Mouse (Mus musculus) midbrain, embryonic 16.5 days (tissue): ENCODE measurements around the gene Spg21. TPM values are rescaled to one million over a fixed set of nuclear protein-coding genes. Genes with fewer than 3 reads are reported as not detected.
A peak's percentile ranks its signal among the peaks of the same experiment; 100 is the strongest.

Experiments
- ATAC-seq: fragments of 200-750 bp; cut with Nextera tagmentation; 2 replicates; pipeline ENCODE4 v1.8.0; 2017; ENCODE audit warnings: moderate TSS enrichment
- H3K27ac ChIP-seq: fragments of 300-500 bp; sonication (generic); 2 replicates; pipeline ENCODE4 v1.5.1; 2014; ENCODE audit warnings: mild to moderate bottlenecking, low read length, mixed read lengths
- H3K27me3 ChIP-seq: fragments of 300-500 bp; sonication (generic); 2 replicates; pipeline ENCODE4 v1.6.1; 2014; ENCODE audit warnings: low read depth, low read length, mixed read lengths; ENCODE audit not compliant: control insufficient read depth, insufficient read depth
- H3K36me3 ChIP-seq: fragments of 300-500 bp; sonication (generic); 2 replicates; pipeline ENCODE4 v1.6.1; 2014; ENCODE audit warnings: mild to moderate bottlenecking, low read length, moderate library complexity, mixed read lengths; ENCODE audit not compliant: control insufficient read depth, insufficient read depth
- H3K4me1 ChIP-seq: fragments of 300-500 bp; sonication (generic); 2 replicates; pipeline ENCODE4 v1.6.1; 2014; ENCODE audit warnings: mild to moderate bottlenecking, low read length, mixed read lengths; ENCODE audit not compliant: control insufficient read depth, insufficient read depth
- H3K4me2 ChIP-seq: fragments of 300-500 bp; sonication (generic); 2 replicates; pipeline ENCODE4 v1.6.1; 2014; ENCODE audit warnings: mild to moderate bottlenecking, low read length, mixed read lengths
- H3K4me3 ChIP-seq: fragments of 300-500 bp; sonication (generic); 2 replicates; pipeline ENCODE4 v1.5.1; 2014; ENCODE audit warnings: low read depth, mild to moderate bottlenecking, low read length, moderate library complexity, mixed read lengths
- H3K9ac ChIP-seq: fragments of 300-500 bp; sonication (generic); 2 replicates; pipeline ENCODE4 v1.6.1; 2014; ENCODE audit warnings: low read depth, low read length, mixed read lengths
- H3K9me3 ChIP-seq: fragments of 300-500 bp; sonication (generic); replicated peaks from 2 replicates; pipeline ENCODE4 v1.6.1; 2014; ENCODE audit warnings: mild to moderate bottlenecking, low read length, mixed read lengths; ENCODE audit not compliant: control insufficient read depth, poor library complexity, severe bottlenecking
- WGBS: fragments of 180-500 bp; shearing (Covaris S2); extraction: QIAGEN DNeasy Blood & Tissue Kit; methylation state at CpG from one replicate; pipeline ENCODE4 v1.1.7; 2014; 5-methylcytosine and 5-hydroxymethylcytosine counted together
- polyA plus RNA-seq: library from polyadenylated mRNA; unstranded; fragments of >200 nt; fragmentation: Nextera tagmentation; extraction: Ambion mirVana; gene quantifications from 2 replicates; pipeline ENCODE4 v1.2.1, GENCODE M21; 2015

Spg21 gene
- polyA plus RNA-seq, result 111 and 126 TPM in 2 replicates

DNA sequence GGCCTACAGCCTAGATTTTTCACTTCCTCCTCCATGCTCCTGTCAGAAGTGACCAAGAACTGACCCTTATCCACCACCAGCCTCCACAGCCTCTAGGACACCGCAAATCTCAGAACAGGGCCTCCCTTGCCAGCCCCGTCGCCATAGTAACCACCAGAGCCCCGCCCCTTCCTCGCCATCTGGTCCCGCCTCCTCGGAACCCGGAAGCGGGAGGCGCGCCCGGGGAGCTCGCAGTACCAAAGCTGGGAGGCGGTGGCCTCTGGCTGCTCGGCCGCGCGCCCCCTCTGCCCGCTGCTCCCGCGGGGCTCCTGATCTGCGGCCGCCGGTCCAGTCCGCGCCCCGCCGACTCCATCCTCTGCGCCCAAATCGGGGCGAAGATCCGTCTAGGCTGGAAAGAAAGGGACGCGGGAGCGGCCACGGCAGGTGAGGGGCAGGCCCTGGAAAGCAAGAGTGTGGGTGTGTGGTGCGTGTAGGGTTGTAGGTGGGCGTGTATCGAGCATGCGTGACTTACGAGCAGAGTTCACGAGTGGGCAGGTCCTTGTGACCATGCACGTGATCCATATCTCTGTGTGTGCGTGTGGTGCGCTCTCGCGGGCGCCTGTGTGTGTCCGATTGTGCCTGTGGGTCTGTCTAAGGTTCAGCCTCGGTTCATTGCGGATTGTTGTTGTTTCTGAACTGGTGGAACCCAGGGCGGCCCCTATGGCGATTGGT, at the start of gene Spg21:
TSS of gene Spg21 (plus strand) at position 216 of the 711 bp plus-strand sequence.
- 1% methylated on average over 53 of the region's 53 CpGs for WGBS
- Histone ChIP-seq H3K36me3 (peaks cover 4% of the 10 kb centered on the region; the same call in 1 of the 2 replicates), H3K4me2 (peak within 1 kb of the TSS; percentile 65), H3K4me1 (peaks cover 20% of the 10 kb centered on the region), H3K9ac (peak within 1 kb of the TSS; percentile 88), H3K9me3 (no peaks in the 10 kb centered on the region), H3K4me3 (peak within 1 kb of the TSS; percentile 82), H3K27me3 (no peaks in the 10 kb centered on the region), H3K27ac (peak within 1 kb of the TSS; percentile 93)
- ATAC-seq, result peak; percentile 98

DNA sequence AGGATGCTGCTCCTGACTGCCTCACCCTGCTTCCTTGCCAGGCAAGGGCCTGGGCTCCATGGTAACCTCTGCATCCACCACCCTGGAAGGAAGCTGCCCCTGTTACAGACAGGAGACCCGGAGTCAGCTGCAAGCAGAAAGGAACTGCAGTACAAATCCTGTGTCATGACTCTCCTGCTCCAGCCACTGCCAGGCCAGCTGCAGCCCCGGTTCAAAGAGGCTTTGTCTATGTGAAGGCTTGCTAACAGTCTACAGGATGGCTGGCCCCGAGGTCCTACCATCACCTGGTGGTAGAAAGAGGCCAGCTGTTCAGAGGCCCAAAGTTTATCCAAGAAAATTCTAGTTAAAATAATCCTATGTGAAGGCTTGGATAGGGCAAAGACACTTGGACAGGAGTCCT, 49.4 kb upstream of the Spg21 start:
- H3K36me3 ChIP-seq, result no peaks in the 10 kb centered on the region
- no peaks in the 10 kb centered on the region for H3K27me3 ChIP-seq
- no peak overlapping the region for H3K4me3 ChIP-seq
- H3K4me2 ChIP-seq, result no peak overlapping the region
- WGBS, result 76% methylated on average over 3 of the region's 3 CpGs
- H3K9ac ChIP-seq, result no peak overlapping the region
- no peaks in the 10 kb centered on the region for H3K9me3 ChIP-seq
- H3K27ac ChIP-seq, result no peak overlapping the region
- ATAC-seq, result no peak
- H3K4me1 ChIP-seq, result no peaks in the 10 kb centered on the region

DNA sequence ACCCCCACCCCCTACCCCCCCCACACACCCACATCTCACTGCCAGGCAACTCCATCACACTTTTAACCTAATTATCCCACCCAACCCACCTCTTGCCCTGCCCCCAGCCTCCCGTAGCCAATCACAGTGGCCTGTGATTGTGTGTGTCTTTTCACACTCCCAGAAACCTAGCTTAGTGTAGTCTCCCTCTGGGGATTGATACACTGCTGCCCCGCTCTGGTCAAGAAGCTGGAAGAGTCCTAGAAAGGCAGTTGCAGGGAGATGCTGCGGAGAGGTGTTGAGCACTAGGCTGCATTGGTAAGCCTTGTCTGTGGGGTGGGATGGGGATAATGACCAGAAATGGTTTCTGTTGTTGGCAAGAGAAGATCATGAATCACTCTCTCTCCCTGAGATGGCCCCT, 43.0 kb upstream of the Spg21 start:
- no peaks in the 10 kb centered on the region for H3K4me1 ChIP-seq
- no peak overlapping the region for H3K4me3 ChIP-seq
- H3K9ac ChIP-seq, result no peak overlapping the region
- H3K27me3 ChIP-seq, result no peaks in the 10 kb centered on the region
- H3K36me3 ChIP-seq, result no peaks in the 10 kb centered on the region
- H3K4me2 ChIP-seq, result no peak overlapping the region
- WGBS, result 43% methylated on average over 3 of the region's 3 CpGs
- H3K9me3 ChIP-seq, result no peaks in the 10 kb centered on the region
- no peak overlapping the region for H3K27ac ChIP-seq
- ATAC-seq, result no peak

DNA sequence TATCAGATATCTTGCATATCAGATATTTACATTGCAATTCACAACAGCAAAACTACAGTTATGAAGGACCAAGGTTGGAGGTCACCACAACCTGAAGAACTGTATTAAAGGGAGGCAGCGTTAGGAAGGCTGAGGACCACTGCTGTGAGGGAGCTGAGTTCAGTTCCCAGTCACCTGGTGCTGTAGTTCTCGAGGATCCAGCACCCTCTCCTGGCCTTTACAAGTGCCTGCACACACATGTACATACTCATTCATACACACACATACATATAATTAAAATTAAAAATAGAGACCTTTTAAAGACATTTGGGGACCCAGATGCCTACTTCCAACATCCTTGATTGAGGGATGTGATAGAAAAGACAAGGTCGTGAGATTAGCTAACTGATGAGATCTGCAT, 41.1 kb upstream of the Spg21 start:
- H3K4me2 ChIP-seq, result no peak overlapping the region
- H3K36me3 ChIP-seq, result no peaks in the 10 kb centered on the region
- H3K4me3 ChIP-seq, result no peak overlapping the region
- no peak overlapping the region for H3K9ac ChIP-seq
- H3K27ac ChIP-seq, result no peak overlapping the region
- H3K27me3 ChIP-seq, result no peaks in the 10 kb centered on the region
- WGBS, result 73% methylated on average over 3 of the region's 3 CpGs
- H3K4me1 ChIP-seq, result no peaks in the 10 kb centered on the region
- no peaks in the 10 kb centered on the region for H3K9me3 ChIP-seq
- ATAC-seq, result no peak

DNA sequence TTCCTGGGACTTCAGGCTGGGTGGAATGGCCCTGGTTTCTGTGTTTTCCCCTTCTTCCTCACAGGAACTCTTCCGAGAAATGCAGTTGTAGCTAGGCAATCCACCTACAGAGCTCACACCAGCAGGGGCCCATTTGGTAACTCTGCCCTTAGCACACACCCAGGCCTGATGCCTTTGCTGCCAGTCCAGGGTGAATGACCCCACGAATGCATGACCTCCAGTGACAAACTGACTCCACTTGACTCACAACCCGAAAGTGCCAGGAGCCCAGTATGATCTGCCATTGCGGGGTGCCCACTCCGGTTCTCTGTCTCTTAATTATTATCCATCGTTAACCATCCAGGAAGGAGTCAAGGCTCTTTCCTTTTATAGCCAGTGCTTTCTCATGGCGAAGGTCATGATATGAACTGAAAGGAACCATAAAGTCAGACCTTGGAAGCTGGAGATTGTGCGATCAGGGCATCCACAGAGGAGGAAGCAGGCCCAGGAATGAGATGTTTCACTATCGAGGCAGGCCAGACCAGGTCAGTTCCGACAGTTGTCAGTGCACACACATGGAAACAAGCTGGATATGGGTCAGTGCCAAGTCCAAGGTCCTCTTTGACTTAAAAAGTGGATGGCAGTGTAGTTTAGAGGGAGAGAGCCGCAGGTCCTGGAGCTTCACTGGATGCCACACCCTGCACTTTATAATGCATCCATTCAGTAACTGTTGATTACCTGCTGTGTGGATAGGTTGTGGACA, 37.8 kb upstream of the Spg21 start, which contains the start of gene Slc51b:
TSS of gene Slc51b (minus strand) at position 196 of the 742 bp plus-strand sequence.
- Histone ChIP-seq H3K27me3 (no peaks in the 10 kb centered on the region), H3K4me1 (no peaks in the 10 kb centered on the region), H3K4me2 (no peak within 1 kb of the TSS), H3K27ac (no peak within 1 kb of the TSS), H3K9me3 (no peaks in the 10 kb centered on the region), H3K9ac (no peak within 1 kb of the TSS), H3K4me3 (no peak within 1 kb of the TSS), H3K36me3 (no peaks in the 10 kb centered on the region)
- ATAC-seq, result no peak
- 87% methylated on average over 11 of the region's 11 CpGs for WGBS

DNA sequence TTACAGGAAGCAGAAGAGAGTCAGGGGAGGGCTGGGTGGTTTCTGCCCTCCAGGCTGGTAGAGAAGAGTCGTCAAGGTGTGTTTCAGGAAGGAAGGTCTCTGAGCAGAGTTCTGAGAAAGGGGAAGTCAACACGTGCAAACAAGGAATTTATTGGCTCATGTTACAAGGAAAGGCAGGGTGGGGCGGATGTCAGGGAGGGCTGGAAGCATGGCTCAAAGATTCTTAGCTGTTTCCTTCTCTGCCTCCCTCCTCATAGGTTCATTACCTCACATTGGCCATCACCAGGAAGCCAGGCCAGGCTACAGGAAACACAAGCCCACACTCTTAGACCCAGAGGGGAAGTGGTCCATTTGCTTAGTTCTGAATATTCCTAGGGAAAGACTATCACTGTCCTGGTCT, 36.4 kb upstream of the Spg21 start:
- Histone ChIP-seq H3K27ac (no peak overlapping the region), H3K27me3 (no peaks in the 10 kb centered on the region), H3K36me3 (no peaks in the 10 kb centered on the region), H3K9ac (no peak overlapping the region), H3K9me3 (no peaks in the 10 kb centered on the region), H3K4me1 (no peaks in the 10 kb centered on the region), H3K4me2 (no peak overlapping the region), H3K4me3 (no peak overlapping the region)
- ATAC-seq, result no peak
- 51% methylated on average over 3 of the region's 3 CpGs for WGBS

DNA sequence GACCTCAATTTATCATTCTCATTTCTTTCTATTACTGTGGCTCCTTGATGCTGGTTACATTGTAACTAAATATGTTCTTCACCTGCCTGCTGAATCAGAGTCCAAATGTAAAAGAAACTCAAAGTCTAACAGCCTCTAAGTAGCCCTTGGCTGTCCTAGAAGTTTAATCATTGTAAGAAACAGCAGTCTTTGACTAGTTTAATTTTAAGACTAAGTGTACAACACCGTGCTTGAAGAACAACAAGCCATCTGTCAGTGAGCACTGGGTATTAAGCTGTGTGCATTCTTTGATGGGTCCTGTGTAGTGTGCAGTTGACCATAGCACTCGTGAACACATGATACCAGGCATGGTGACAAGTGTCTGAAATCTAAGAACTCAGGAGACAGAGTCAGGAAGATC, 33.2 kb upstream of the Spg21 start:
- Histone ChIP-seq H3K4me2 (no peak overlapping the region), H3K4me3 (no peak overlapping the region), H3K27me3 (no peaks in the 10 kb centered on the region), H3K27ac (no peak overlapping the region), H3K9ac (no peak overlapping the region), H3K9me3 (no peaks in the 10 kb centered on the region), H3K4me1 (no peaks in the 10 kb centered on the region), H3K36me3 (no peaks in the 10 kb centered on the region)
- ATAC-seq, result no peak
- WGBS, result 72% methylated on average over 2 of the region's 2 CpGs

DNA sequence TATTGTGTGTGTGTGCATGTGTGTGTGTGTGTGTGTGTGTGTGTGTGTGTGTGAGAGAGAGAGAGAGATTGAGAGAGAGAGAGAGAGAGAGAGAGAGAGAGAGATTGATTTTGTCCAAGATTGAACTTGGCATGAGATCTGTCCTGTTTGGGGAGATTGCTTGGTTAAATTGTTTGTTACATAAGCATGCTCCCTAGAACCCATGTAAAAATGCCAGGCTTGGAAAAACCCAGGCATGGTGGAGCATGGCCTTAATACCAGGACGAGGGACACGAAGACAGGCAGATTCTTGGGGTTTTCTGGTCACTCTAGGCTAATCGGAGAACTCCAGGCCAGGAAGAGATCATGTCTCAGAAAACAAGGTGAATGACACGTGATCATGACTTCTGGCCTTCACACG, 32.7 kb upstream of the Spg21 start:
- no peaks in the 10 kb centered on the region for H3K9me3 ChIP-seq
- H3K4me3 ChIP-seq, result no peak overlapping the region
- 90% methylated on average over 5 of the region's 5 CpGs for WGBS
- no peak overlapping the region for H3K9ac ChIP-seq
- no peaks in the 10 kb centered on the region for H3K36me3 ChIP-seq
- no peak for ATAC-seq
- no peak overlapping the region for H3K27ac ChIP-seq
- no peaks in the 10 kb centered on the region for H3K4me1 ChIP-seq
- H3K27me3 ChIP-seq, result no peaks in the 10 kb centered on the region
- H3K4me2 ChIP-seq, result no peak overlapping the region

DNA sequence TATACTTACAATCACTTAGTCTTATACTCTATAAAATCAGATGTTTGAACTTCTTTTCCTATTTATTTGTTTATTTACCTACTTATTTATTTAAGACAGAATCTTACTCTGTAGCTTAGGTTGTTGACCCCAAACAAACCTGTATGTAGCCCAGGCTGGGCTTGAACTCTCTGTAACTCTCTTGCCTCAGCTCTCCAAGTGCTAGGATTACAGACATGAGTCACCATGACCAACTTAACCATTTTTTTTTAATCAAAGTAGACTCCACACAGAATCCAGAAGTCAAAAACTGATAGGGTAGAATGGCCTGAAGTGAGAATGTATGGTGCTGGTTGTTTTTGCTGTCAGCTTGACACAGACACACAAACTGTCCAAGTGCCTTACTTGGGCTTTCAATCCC, 30.3 kb upstream of the Spg21 start:
- ATAC-seq, result no peak

More for the DNA sequence above, 30.3 kb upstream of the Spg21 start:
- Histone ChIP-seq H3K9me3 (no peaks in the 10 kb centered on the region), H3K4me1 (peaks cover 2% of the 10 kb centered on the region; the same call in 1 of the 2 replicates), H3K27me3 (no peaks in the 10 kb centered on the region), H3K9ac (no peak overlapping the region), H3K27ac (no peak overlapping the region), H3K4me3 (no peak overlapping the region), H3K4me2 (no peak overlapping the region), H3K36me3 (no peaks in the 10 kb centered on the region)
